ENCODE assay signal across 8 mouse cellular contexts in genomic region chr15:79950250-79951025, GRCm38 (mm10). TPM values are rescaled to one million over a fixed set of nuclear protein-coding genes. Genes with fewer than 3 reads are reported as not detected.
DNase-seq lines count a peak whose midpoint lies in the region; ATAC-seq lines count a peak whose summit lies in the region.
"Had no signal": no experiment of that assay in that cellular context is flagged by ENCODE, and none has a peak within 500 bp of the region (broad histone marks: within the 10 kb centered on the region; RNA-seq: fewer than 3 reads in every experiment).

No protein-coding gene starts in this region.

- H3K4me1 ChIP-seq in embryonic facial prominence, embryonic 15.5 days: peaks cover 42% of the 10 kb centered on the region

- H3K4me2 ChIP-seq in embryonic facial prominence, embryonic 15.5 days (replicated peaks): peak overlapping the region; percentile 56

- 2% methylated on average over 24 of the region's 24 CpGs for WGBS in embryonic facial prominence, embryonic 15.5 days

- no peak overlapping the region; the same call in 1 of the 2 replicates for H3K9ac ChIP-seq in embryonic facial prominence, embryonic 15.5 days

- no peaks in the 10 kb centered on the region for H3K9me3 ChIP-seq in embryonic facial prominence, embryonic 15.5 days (replicated peaks)

- H3K36me3 ChIP-seq in embryonic facial prominence, embryonic 15.5 days: no peaks in the 10 kb centered on the region

- intact Hi-C loops in heart, postnatal 25 days (cut with DNase I): no loop called here

- DNase-seq in ES-CJ7 (ENCODE audit: low read depth, low spot score): peak; percentile 54
- peak; percentile 66 for DNase-seq in adrenal gland, postnatal 25 days
- DNase-seq in heart, postnatal 25 days (ENCODE audit: low spot score): peak; percentile 54
- DNase-seq in kidney, postnatal 4 days: peak; percentile 79 to 85
- peak; percentile 40 for DNase-seq in spleen, adult 12 weeks (ENCODE audit: low spot score)

- ATAC-seq in embryonic facial prominence, embryonic 15.5 days (ENCODE audit: insufficient number of reproducible peaks, low FRiP score, low TSS enrichment, low read depth): peak; percentile 40
- ATAC-seq in megakaryocyte progenitor cell, adult 5-6 weeks (replicated peaks; ENCODE audit: poor library complexity): peak; percentile 70

- H3K4me3 ChIP-seq in embryonic facial prominence, embryonic 15.5 days (replicated peaks): peak overlapping the region; percentile 21

- H3K27ac ChIP-seq in embryonic facial prominence, embryonic 15.5 days (replicated peaks): peak overlapping the region; percentile 58; the same call in 1 of the 2 replicates
- H3K27ac ChIP-seq: macrophage had no signal

- H3K27me3 ChIP-seq in embryonic facial prominence, embryonic 15.5 days: no peaks in the 10 kb centered on the region

RNA-seq across cellular contexts. Expression of gene Cbx7, which starts 20.5 kb away (rescaled TPM):
- 15.7 and 22.4 TPM in 2 replicates for total RNA-seq in adrenal gland, postnatal 25 days (2021)
- polyA plus RNA-seq in embryonic facial prominence, embryonic 15.5 days (2015; fragmentation: Nextera tagmentation; extraction: Ambion mirVana): 3.1 and 4.6 TPM in 2 replicates
- 1 to 10 TPM; 9.4 to 9.8 TPM for total RNA-seq in heart, postnatal 25 days (2021)
- total RNA-seq in megakaryocyte progenitor cell, adult 5-6 weeks (2015): 3.3 TPM in 2 replicates
- 1.7 and 2.1 TPM in 2 replicates for total RNA-seq in megakaryocyte progenitor cell, adult 5-6 weeks (2017)

RNA-seq across cellular contexts. Expression of gene Apobec3, which starts 59.0 kb away (rescaled TPM):
- total RNA-seq in adrenal gland, postnatal 25 days (2021): 17.5 and 25.0 TPM in 2 replicates
- polyA plus RNA-seq in embryonic facial prominence, embryonic 15.5 days (2015; fragmentation: Nextera tagmentation; extraction: Ambion mirVana): 16.7 and 19.2 TPM in 2 replicates
- 1 to 10 TPM; 6.3 to 6.4 TPM for total RNA-seq in heart, postnatal 25 days (2021)
- total RNA-seq in megakaryocyte progenitor cell, adult 5-6 weeks (2015): 167 and 177 TPM in 2 replicates
- total RNA-seq in megakaryocyte progenitor cell, adult 5-6 weeks (2017): 159 and 166 TPM in 2 replicates

Comparison
In these comparisons a context has a peak if more than half of its experiments do, and no peak if none do; other contexts are left out.
1. Peak in every context shown above with its lines: DNase-seq, ATAC-seq, H3K4me3 ChIP-seq and H3K27ac ChIP-seq.